Mouse (Mus musculus) megakaryocyte, adult 5-6 weeks (primary cell): Measurements from ENCODE around the gene Slc7a5. TPM values are rescaled to one million over a fixed set of nuclear protein-coding genes. Genes with fewer than 3 reads are reported as not detected.

Experiments
- ATAC-seq: 2 replicates; pipeline ENCODE4 v1.8.0; 2016; ENCODE audit warnings: mild to moderate bottlenecking, inconsistent platforms; ENCODE audit not compliant: poor library complexity, severe bottlenecking
- total RNA-seq, 2 experiments: library from RNA; stranded (forward) in 1 of 2; stranded (reverse) in 1 of 2; fragments of 153-499, 151-499 nt in 1 of 2; fragments of 221-1000, 200-1000 nt in 1 of 2; gene quantifications; 2 replicates each; pipeline versions ENCODE4 v1.2.3 to v1.2.4; 2015 to 2017

The Slc7a5 gene
- total RNA-seq, 2 experiments from 2014 or later: 6.5 to 9.3 TPM

- no peak for ATAC-seq
These were observed 28.9 kb upstream of the Slc7a5 start for GRCm38 (mm10) chr8:121936391-121936790.

GRCm38 (mm10) chr8:121935341-121936294 lies 28.1 kb upstream of the Slc7a5 start:
- no peak for ATAC-seq

- ATAC-seq: no peak
These were observed 27.4 kb upstream of the Slc7a5 start for GRCm38 (mm10) chr8:121934923-121935322.

- peak; percentile 91 for ATAC-seq
These were observed 27.0 kb upstream of the Slc7a5 start for GRCm38 (mm10) chr8:121934506-121934905.

- ATAC-seq: no peak
These were observed 25.4 kb upstream of the Slc7a5 start for GRCm38 (mm10) chr8:121932668-121933520.

GRCm38 (mm10) chr8:121932026-121932667 lies 24.7 kb upstream of the Slc7a5 start:
- ATAC-seq: no peak

- ATAC-seq: no peak
These were observed 24.1 kb upstream of the Slc7a5 start for GRCm38 (mm10) chr8:121931571-121931970.

GRCm38 (mm10) chr8:121930047-121930446 lies 22.6 kb upstream of the Slc7a5 start:
- peak; percentile 56 for ATAC-seq

GRCm38 (mm10) chr8:121927316-121927715 lies 19.8 kb upstream of the Slc7a5 start:
- peak; percentile 84 for ATAC-seq

- ATAC-seq: no peak
These were observed 18.8 kb upstream of the Slc7a5 start for GRCm38 (mm10) chr8:121926266-121926665.

- peak; percentile 79 for ATAC-seq
These were observed 18.1 kb upstream of the Slc7a5 start for GRCm38 (mm10) chr8:121925624-121926023.

- ATAC-seq: no peak
These were observed 17.2 kb upstream of the Slc7a5 start for GRCm38 (mm10) chr8:121924681-121925080.

GRCm38 (mm10) chr8:121922101-121922500 lies 14.6 kb upstream of the Slc7a5 start:
- no peak for ATAC-seq

GRCm38 (mm10) chr8:121921582-121921981 lies 14.1 kb upstream of the Slc7a5 start:
- no peak for ATAC-seq

- ATAC-seq: peak; percentile 27; the same call in 1 of the 2 replicates
These were observed 12.2 kb upstream of the Slc7a5 start for GRCm38 (mm10) chr8:121919731-121920130.

GRCm38 (mm10) chr8:121919158-121919557 lies 11.7 kb upstream of the Slc7a5 start:
- ATAC-seq: no peak

- ATAC-seq: no peak
These were observed 5.9 kb upstream of the Slc7a5 start for GRCm38 (mm10) chr8:121913378-121913777.

GRCm38 (mm10) chr8:121912831-121913230 lies 5.3 kb upstream of the Slc7a5 start:
- no peak for ATAC-seq

- no peak for ATAC-seq
These were observed 4.5 kb upstream of the Slc7a5 start for GRCm38 (mm10) chr8:121911987-121912386.

GRCm38 (mm10) chr8:121911400-121911799 lies 3.9 kb upstream of the Slc7a5 start:
- no peak for ATAC-seq

GRCm38 (mm10) chr8:121909663-121910062 lies 2.2 kb upstream of the Slc7a5 start:
- no peak for ATAC-seq
